Mouse (Mus musculus): ENCODE measurements at regions not wholly inside any gene's neighbourhood (a gene's known extent, or its start where the extent isn't known, plus 50 kb on each side); places are given as distances from the start of the nearest gene placed in this dataset.

- DNase-seq (ENCODE audit: low spot score in 2 of 2): no peak
Observed at GRCm38 (mm10) chr11:104038271-104038800, 71.8 kb downstream of the Arf2 start.

- DNase-seq (ENCODE audit: low spot score in 2 of 2): peak in 1 of 2 experiments; percentile 28
Observed at GRCm38 (mm10) chr11:104045216-104045615, 78.7 kb downstream of the Arf2 start.

DNA sequence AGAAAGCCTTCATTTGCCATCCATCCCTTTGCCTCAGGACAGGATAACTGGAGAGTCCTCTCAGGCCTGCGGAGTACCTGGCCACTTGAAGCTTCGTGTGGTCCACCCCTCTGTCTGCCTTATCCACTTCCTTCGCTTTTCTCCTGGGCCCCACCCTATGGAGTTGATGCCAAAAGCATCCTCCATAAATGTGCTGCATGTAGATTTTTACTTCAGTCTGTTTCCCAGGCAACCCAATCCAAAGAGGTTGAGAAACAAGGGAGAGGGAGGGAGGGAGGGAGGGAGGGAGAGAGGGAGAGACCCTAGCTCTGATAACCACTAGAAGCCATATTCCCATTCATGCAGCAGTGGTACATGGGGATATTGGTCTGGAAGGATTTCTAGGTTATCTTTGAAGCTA, 80.7 kb upstream of the Crhr1 start:
- peak in 1 of 2 experiments; percentile 34 for DNase-seq (ENCODE audit: low spot score in 2 of 2)

GRCm38 (mm10) chr11:104053242-104053641, 79.4 kb upstream of the Crhr1 start:
- DNase-seq (ENCODE audit: low spot score in 2 of 2): no peak

DNA sequence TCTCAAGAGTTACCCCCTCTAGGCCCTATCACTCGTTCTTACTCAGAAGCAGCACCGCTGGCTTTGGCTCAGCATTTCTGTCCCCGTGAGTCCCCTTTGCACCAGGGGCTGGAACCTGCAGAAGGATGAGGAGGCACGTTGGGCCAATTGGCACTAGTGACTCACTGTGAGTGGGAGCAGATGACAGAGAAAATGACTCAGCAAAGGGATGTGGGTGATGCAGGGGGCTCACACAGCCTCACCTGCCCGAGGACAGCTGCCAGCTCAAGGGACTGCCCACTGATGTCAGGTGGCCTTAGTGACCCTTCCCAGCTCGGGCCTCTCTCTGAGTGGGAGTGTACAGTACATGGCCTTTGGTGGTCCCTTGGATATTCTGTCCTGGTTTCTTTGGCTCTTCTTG, 76.7 kb upstream of the Crhr1 start:
- peak; percentile 28 to 51 for DNase-seq (ENCODE audit: low spot score in 2 of 2)

DNA sequence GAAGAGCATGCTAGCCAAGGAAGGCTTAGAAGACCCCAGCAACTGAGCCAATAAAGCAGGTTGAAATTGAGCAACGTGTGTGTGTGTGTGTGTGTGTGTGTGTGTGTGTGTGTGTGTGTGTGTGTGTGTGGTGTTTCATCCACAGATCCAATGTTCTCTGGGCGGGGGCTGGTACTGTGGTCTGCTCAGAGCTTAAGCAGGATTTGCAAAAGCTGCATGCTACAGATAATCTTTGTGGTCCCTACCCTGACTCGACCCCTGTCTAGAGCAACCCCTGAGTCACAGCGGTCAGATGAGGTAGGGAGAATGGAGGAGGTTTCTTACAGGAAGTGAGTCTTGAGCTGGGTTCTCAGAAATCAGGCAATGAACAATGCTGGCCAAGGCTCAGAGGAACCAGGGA, 75.6 kb upstream of the Crhr1 start:
- no peak for DNase-seq (ENCODE audit: low spot score in 2 of 2)

GRCm38 (mm10) chr11:104058600-104058999, 74.1 kb upstream of the Crhr1 start:
- no peak for DNase-seq (ENCODE audit: low spot score in 2 of 2)

DNA sequence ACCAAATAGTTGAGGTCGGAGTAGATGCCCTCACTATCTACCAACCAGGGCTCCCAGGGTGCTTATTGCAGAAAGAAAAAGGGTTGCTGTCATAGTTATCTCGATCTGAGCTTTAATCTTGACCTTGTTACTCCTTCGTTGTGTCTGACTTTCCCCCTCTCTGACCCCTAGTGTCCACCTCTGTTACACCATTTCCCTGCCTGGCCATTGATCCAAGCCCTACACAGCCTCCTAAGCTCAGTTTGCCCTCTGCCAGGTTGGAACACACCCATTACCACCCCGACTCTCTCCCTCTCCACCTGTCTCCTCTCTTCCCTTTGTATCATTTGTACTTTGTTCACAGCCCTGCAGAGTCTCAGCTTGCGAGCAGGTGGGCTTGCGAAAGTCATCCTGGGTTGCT, 73.6 kb upstream of the Crhr1 start:
- no peak for DNase-seq (ENCODE audit: low spot score in 2 of 2)

GRCm38 (mm10) chr11:104061361-104061760, 71.3 kb upstream of the Crhr1 start:
- no peak for DNase-seq (ENCODE audit: low spot score in 2 of 2)

DNA sequence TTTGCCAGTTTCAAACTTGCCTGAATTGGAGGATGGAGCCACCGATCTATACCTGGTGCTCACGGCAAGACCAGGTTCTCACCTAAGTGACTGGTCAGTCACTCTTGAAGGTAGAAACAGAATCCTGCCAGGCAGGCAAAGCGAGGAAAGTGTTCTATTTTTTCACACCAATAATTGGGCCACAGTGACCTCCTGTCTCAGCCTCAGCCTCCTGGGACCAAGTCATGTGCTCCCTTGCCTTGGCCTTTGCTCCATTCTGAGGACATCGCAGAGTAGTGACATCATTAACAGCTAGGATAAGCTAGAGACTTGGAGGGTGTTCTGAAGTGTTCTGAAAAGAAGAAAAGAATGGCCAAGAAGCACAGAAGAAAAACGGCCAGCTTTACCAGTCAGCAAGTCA, 67.5 kb upstream of the Crhr1 start:
- DNase-seq (ENCODE audit: low spot score in 2 of 2): no peak

DNA sequence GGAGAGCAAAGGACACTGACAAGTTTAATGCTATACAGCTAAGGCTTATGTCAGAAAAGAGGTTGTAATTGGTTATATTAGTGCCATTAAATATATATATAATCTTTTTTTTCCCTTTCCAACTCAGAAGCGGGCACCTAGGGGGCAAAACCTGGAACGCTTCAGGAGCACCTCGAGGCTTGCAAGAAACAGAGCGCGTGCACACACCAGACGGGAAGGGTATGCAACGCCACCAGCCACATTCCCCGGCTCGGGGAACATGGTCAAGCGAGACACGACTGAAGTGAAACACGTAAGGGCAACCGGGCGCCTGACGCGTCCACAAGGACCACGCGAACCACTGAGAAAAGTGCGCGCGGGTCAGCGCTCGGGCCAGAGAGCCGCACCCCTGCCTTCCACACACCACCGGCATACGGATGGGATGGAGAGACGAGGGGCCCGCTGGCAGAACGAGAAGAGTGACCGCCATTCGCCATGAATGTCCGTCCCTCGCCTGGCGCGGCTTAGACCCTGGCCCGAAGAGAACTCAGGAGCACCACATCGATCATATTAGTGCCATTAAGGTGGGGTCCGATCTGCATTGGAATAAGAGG, 60.0 kb upstream of the Crhr1 start:
- DNase-seq (ENCODE audit: low spot score in 2 of 2): no peak

DNA sequence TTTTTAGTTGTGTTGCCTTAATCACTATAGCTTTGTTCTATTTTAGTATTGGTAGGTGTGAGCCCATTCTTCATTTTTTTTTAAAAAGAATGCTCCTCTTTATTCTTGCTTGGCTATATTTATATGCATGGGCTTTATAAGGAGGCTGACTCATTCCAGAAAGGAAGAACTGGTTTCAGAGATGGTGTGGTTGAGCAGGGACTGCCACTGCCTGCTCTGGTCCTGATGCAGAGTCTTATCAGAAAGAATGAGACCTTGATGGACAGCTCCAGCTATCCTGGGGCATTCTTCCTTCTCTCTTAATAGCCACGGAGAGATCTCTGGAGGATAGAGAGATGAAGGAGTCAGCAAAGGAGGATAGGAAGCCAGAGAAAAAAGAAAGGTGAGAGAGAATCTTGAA, 57.9 kb upstream of the Crhr1 start:
- DNase-seq (ENCODE audit: low spot score in 2 of 2): no peak

DNA sequence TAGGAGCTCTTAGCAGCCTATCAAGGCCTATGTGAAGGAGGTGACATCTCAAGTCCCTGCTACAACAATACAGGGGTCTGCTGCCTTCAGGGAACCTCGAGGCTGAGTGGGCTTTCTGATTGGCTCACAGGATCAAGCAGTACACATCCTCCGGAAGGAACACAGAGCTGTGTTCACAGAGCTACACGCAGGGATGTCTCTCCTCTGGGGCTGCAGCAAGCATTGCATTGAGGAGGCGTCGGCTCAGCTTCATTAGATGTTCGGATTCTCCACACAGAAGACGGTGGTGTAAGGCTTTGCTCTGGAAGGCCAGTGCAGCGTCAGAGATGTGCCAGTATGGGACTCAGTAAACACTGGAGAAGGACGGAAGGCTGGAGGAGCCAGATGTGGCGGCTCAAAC, 57.3 kb upstream of the Crhr1 start:
- DNase-seq (ENCODE audit: low spot score in 2 of 2): no peak

GRCm38 (mm10) chr11:104082083-104082482, 50.6 kb upstream of the Crhr1 start:
- DNase-seq (ENCODE audit: low spot score in 2 of 2): no peak
